ENCODE assay signal across 8 mouse cellular contexts in genomic region chr2:27426855-27427457, GRCm38 (mm10). TPM values are rescaled to one million over a fixed set of nuclear protein-coding genes. Genes with fewer than 3 reads are reported as not detected.
DNase-seq lines count a peak whose midpoint lies in the region; ATAC-seq and TF ChIP-seq lines count a peak whose summit lies in the region.

Gene Vav2 (minus strand): TSS chr2:27427033.

- peak within 1 kb of the TSS; percentile 90 to 91 for H3K4me3 ChIP-seq in ES-E14 (ENCODE audit: insufficient read depth in 1 of 2, low read depth in 1 of 2, low read length in 2 of 2, poor library complexity in 1 of 2, severe bottlenecking in 1 of 2)
- H3K4me3 ChIP-seq in forebrain, embryonic 13.5 days, result peak within 1 kb of the TSS; percentile 90
- H3K4me3 ChIP-seq in heart, postnatal 0 days (ENCODE audit: low read depth, low read length), result peak within 1 kb of the TSS; percentile 91
- H3K4me3 ChIP-seq in neural tube, embryonic 14.5 days (ENCODE audit: low read depth, low read length), result peak within 1 kb of the TSS; percentile 91
- peak within 1 kb of the TSS; percentile 85 for H3K4me3 ChIP-seq in testis, adult 2 months (ENCODE audit: control insufficient read depth, low read depth, low read length)

- H3K4me2 ChIP-seq in forebrain, embryonic 13.5 days, result peak within 1 kb of the TSS; percentile 97
- peak within 1 kb of the TSS; percentile 99 for H3K4me2 ChIP-seq in heart, postnatal 0 days (ENCODE audit: low read depth, low read length)
- H3K4me2 ChIP-seq in neural tube, embryonic 14.5 days (ENCODE audit: low read depth, low read length), result peak within 1 kb of the TSS; percentile 90

- in situ Hi-C loops in ES-E14 (cut with MboI; ENCODE audit: low sequenced_read_pairs in 2 of 2, unreplicated experiment in 2 of 2), result loop anchor here (5.0 to 10.0 kb wide), 2 partner anchors 140 to 142 kb away; no protein-coding TSS in a partner anchor

- no peak for TF ChIP-seq CTCF in heart, postnatal 0 days (IDR thresholded peaks at IDR 0.05; ENCODE audit: low read depth)
- no peak for TF ChIP-seq CTCF in testis, adult 2 months (IDR thresholded peaks at IDR 0.05; ENCODE audit: control insufficient read depth, insufficient read depth, insufficient replicate concordance, low read depth, low read length)

- peaks cover 0 to 11% of the 10 kb centered on the region in 2 experiments; a peak in 2 of 4 replicates for H3K4me1 ChIP-seq in ES-E14 (ENCODE audit: control insufficient read depth in 2 of 2, insufficient read depth in 2 of 2, low read length in 2 of 2, poor library complexity in 1 of 2)
- peaks cover 49% of the 10 kb centered on the region for H3K4me1 ChIP-seq in forebrain, embryonic 13.5 days
- peaks cover 7% of the 10 kb centered on the region; the same call in 1 of the 2 replicates for H3K4me1 ChIP-seq in heart, postnatal 0 days (ENCODE audit: control insufficient read depth, insufficient read depth)
- peaks cover 35% of the 10 kb centered on the region for H3K4me1 ChIP-seq in neural tube, embryonic 14.5 days (ENCODE audit: control insufficient read depth, insufficient read depth, low read length)
- H3K4me1 ChIP-seq in testis, adult 2 months (ENCODE audit: control insufficient read depth, insufficient read depth, low read length), result peaks cover 25% of the 10 kb centered on the region

- peak; percentile 89 for DNase-seq in ES-E14 (ENCODE audit: low read depth, low spot score)
- peak; percentile 91 for DNase-seq in heart, postnatal 0 days (ENCODE audit: low spot score)
- peak; percentile 94 to 96 for DNase-seq in kidney, postnatal 4 days
- peak; percentile 94 to 96 for DNase-seq in lung, adult 18-20 months

- ATAC-seq in cerebellum, adult (ENCODE audit: insufficient number of reproducible peaks, low FRiP score, low TSS enrichment), result peak; percentile 32; the same call in 1 of the 2 replicates
- peak; percentile 89 for ATAC-seq in forebrain, embryonic 13.5 days
- peak; percentile 95 for ATAC-seq in heart, postnatal 0 days (ENCODE audit: insufficient read depth, low read depth)
- peak; percentile 89 for ATAC-seq in neural tube, embryonic 14.5 days (ENCODE audit: low read depth)

- H3K9ac ChIP-seq in ES-E14 (ENCODE audit: insufficient read depth, low read depth, low read length, poor library complexity, severe bottlenecking), result peak within 1 kb of the TSS; percentile 79
- peak within 1 kb of the TSS; percentile 95 for H3K9ac ChIP-seq in forebrain, embryonic 13.5 days
- peak within 1 kb of the TSS; percentile 73 for H3K9ac ChIP-seq in heart, postnatal 0 days (replicated peaks; ENCODE audit: low read depth, low read length)
- peak within 1 kb of the TSS; percentile 91 for H3K9ac ChIP-seq in neural tube, embryonic 14.5 days (replicated peaks; ENCODE audit: low read depth, low read length)

- no peaks in the 10 kb centered on the region for H3K27me3 ChIP-seq in forebrain, embryonic 13.5 days
- H3K27me3 ChIP-seq in heart, postnatal 0 days (ENCODE audit: control insufficient read depth, insufficient read depth, low read length), result 0 out of 2 replicates have a peak, but pooled peaks cover 3% of the 10 kb centered on the region
- no peaks in the 10 kb centered on the region for H3K27me3 ChIP-seq in neural tube, embryonic 14.5 days (ENCODE audit: control insufficient read depth, insufficient read depth, low read length)
- H3K27me3 ChIP-seq in testis, adult 2 months (ENCODE audit: control insufficient read depth, insufficient read depth, low read length), result no peaks in the 10 kb centered on the region

- no peak; the same call in 1 of the 2 replicates for TF ChIP-seq POLR2A in testis, adult 2 months (IDR thresholded peaks at IDR 0.05; ENCODE audit: control insufficient read depth, low read depth, low read length)

- H3K36me3 ChIP-seq in ES-E14 (ENCODE audit: control insufficient read depth, insufficient read depth, low read length, poor library complexity, severe bottlenecking), result no peaks in the 10 kb centered on the region
- H3K36me3 ChIP-seq in forebrain, embryonic 13.5 days (ENCODE audit: poor library complexity, severe bottlenecking), result no peaks in the 10 kb centered on the region
- no peaks in the 10 kb centered on the region for H3K36me3 ChIP-seq in heart, postnatal 0 days (replicated peaks; ENCODE audit: control insufficient read depth, insufficient read depth, low read length)
- H3K36me3 ChIP-seq in neural tube, embryonic 14.5 days (ENCODE audit: control insufficient read depth, insufficient read depth, low read length), result no peaks in the 10 kb centered on the region
- no peaks in the 10 kb centered on the region for H3K36me3 ChIP-seq in testis, adult 2 months (ENCODE audit: control insufficient read depth, insufficient read depth, low read length)

- TF ChIP-seq EP300 in heart, postnatal 0 days (IDR thresholded peaks at IDR 0.05; ENCODE audit: low read depth), result no peak

- no peak within 1 kb of the TSS; the same call in 1 of the 2 replicates for H3K27ac ChIP-seq in ES-E14 (ENCODE audit: insufficient read depth, low read depth, low read length, poor library complexity, severe bottlenecking)
- peak within 1 kb of the TSS; percentile 80 for H3K27ac ChIP-seq in forebrain, embryonic 13.5 days
- peak within 1 kb of the TSS; percentile 73 for H3K27ac ChIP-seq in heart, postnatal 0 days (ENCODE audit: low read depth)
- H3K27ac ChIP-seq in neural tube, embryonic 14.5 days (ENCODE audit: low read depth, low read length), result peak within 1 kb of the TSS; percentile 85
- H3K27ac ChIP-seq in testis, adult 2 months (ENCODE audit: control insufficient read depth, insufficient read depth, low read depth, low read length), result peak within 1 kb of the TSS; percentile 34; the same call in 1 of the 2 replicates

- H3K9me3 ChIP-seq in ES-E14 (ENCODE audit: control insufficient read depth, insufficient read depth, low read depth, low read length), result no peaks in the 10 kb centered on the region
- H3K9me3 ChIP-seq in forebrain, embryonic 13.5 days (replicated peaks), result no peaks in the 10 kb centered on the region
- no peaks in the 10 kb centered on the region for H3K9me3 ChIP-seq in heart, postnatal 0 days (replicated peaks; ENCODE audit: control insufficient read depth, low read length)
- H3K9me3 ChIP-seq in neural tube, embryonic 14.5 days (ENCODE audit: control insufficient read depth, low read length), result no peaks in the 10 kb centered on the region

- under 1% methylated on average over 58 of the region's 58 CpGs for WGBS in forebrain, embryonic 13.5 days
- 1% methylated on average over 52 of the region's 58 CpGs for WGBS in heart, postnatal 0 days
- WGBS in neural tube, embryonic 14.5 days, result under 1% methylated on average over 49 of the region's 58 CpGs

TF ChIP-seq in ES-E14, 5 proteins besides CTCF, POLR2A, EP300 and RAD21:
- TF ChIP-seq ZC3H11A (IDR thresholded peaks at IDR 0.05; ENCODE audit: borderline replicate concordance, low read depth, low read length) (no peak), ZNF384 (IDR thresholded peaks at IDR 0.05; ENCODE audit: low read depth, low read length) (no peak), CHD2 (IDR thresholded peaks at IDR 0.05; ENCODE audit: low read depth, low read length) (no peak), MAFK (IDR thresholded peaks at IDR 0.05; ENCODE audit: insufficient read depth, low read depth, low read length) (no peak), HCFC1 (IDR thresholded peaks at IDR 0.05; ENCODE audit: borderline replicate concordance, insufficient read depth, low read length) (no peak)

RNA-seq across cellular contexts. Expression of gene Vav2, which starts in this region (rescaled TPM):
- 17.4 and 21.1 TPM in 2 replicates for total RNA-seq in ES-E14 (2012; rRNA removed)
- polyA plus RNA-seq in forebrain, embryonic 13.5 days (2015; fragmentation: Nextera tagmentation; extraction: Ambion mirVana), result 8.7 and 8.8 TPM in 2 replicates
- 15.6 and 16.8 TPM in 2 replicates for total RNA-seq in heart, postnatal 0 days (2014; rRNA removed; ENCODE audit: low replicate concordance)
- polyA plus RNA-seq in heart, postnatal 0 days (2015; fragmentation: Nextera tagmentation; extraction: Ambion mirVana), result 2.3 and 2.4 TPM in 2 replicates
- 14.5 and 18.7 TPM in 2 replicates for polyA plus RNA-seq in neural tube, embryonic 14.5 days (2014; fragmentation: Nextera tagmentation; extraction: Ambion mirVana)
- polyA plus RNA-seq in testis, adult 2 months (2012; rRNA removed), result 35.7 and 56.1 TPM in 2 replicates

Comparison
In these comparisons a context has a peak if more than half of its experiments do, and no peak if none do; other contexts are left out.
1. ATAC-seq: peak in every context shown above with its lines; median percentile 95 in heart, postnatal 0 days; 89 in forebrain, embryonic 13.5 days; 89 in neural tube, embryonic 14.5 days; 32 in cerebellum, adult.